Mouse (Mus musculus): ENCODE results near the gene Ralgapb.

The Ralgapb gene

GRCm38 (mm10) chr2:158519071-158519470 lies 109.4 kb downstream of the Ralgapb start:
- DNase-seq (ENCODE audit: low spot score) = no peak

GRCm38 (mm10) chr2:158519800-158520199 lies 110.2 kb downstream of the Ralgapb start:
- DNase-seq (ENCODE audit: low spot score) = no peak

- DNase-seq (ENCODE audit: low spot score) = no peak
Observed at GRCm38 (mm10) chr2:158523060-158523459, 113.4 kb downstream of the Ralgapb start.

GRCm38 (mm10) chr2:158524129-158524860 lies 114.6 kb downstream of the Ralgapb start:
- no peak for DNase-seq (ENCODE audit: low spot score)

GRCm38 (mm10) chr2:158534090-158534489 lies 124.4 kb downstream of the Ralgapb start:
- DNase-seq (ENCODE audit: low spot score) = no peak

GRCm38 (mm10) chr2:158534559-158534958 lies 124.9 kb downstream of the Ralgapb start:
- DNase-seq (ENCODE audit: low spot score) = no peak

- DNase-seq (ENCODE audit: low spot score) = no peak
Observed at GRCm38 (mm10) chr2:158539433-158540305, 130.0 kb downstream of the Ralgapb start.

- no peak for DNase-seq (ENCODE audit: low spot score)
Observed at GRCm38 (mm10) chr2:158541286-158541685, 131.6 kb downstream of the Ralgapb start.

GRCm38 (mm10) chr2:158545266-158545665 lies 135.6 kb downstream of the Ralgapb start:
- DNase-seq (ENCODE audit: low spot score) = no peak

GRCm38 (mm10) chr2:158546751-158547150 lies 137.1 kb downstream of the Ralgapb start:
- peak; percentile 35 for DNase-seq (ENCODE audit: low spot score)

All from ovary, postnatal 10 days (tissue).